In genomic region chr2:33323799-33324595, GRCm38 (mm10) we compare ENCODE assay signal across 12 mouse cellular contexts. TPM values are rescaled to one million over a fixed set of nuclear protein-coding genes. Genes with fewer than 3 reads are reported as not detected.
DNase-seq lines count a peak whose midpoint lies in the region; ATAC-seq lines count a peak whose summit lies in the region.
"Had no signal": no experiment of that assay in that cellular context is flagged by ENCODE, and none has a peak within 500 bp of the region (broad histone marks: within the 10 kb centered on the region; RNA-seq: fewer than 3 reads in every experiment).

No protein-coding gene starts in this region.

- no peaks in the 10 kb centered on the region for H3K9me3 ChIP-seq in megakaryocyte, embryonic 14.5 days
- H3K9me3 ChIP-seq: limb, embryonic 15.5 days had no signal

- H3K4me1 ChIP-seq in megakaryocyte, embryonic 14.5 days: peaks cover 26% of the 10 kb centered on the region

- H3K36me3 ChIP-seq in megakaryocyte, embryonic 14.5 days (replicated peaks; ENCODE audit: low read length): peaks cover 2% of the 10 kb centered on the region
- H3K36me3 ChIP-seq: limb, embryonic 15.5 days had no signal

- DNase-seq in kidney, adult 11 months: peak; percentile 36
- DNase-seq in kidney, adult 18-20 months: no peak
- DNase-seq in gastrocnemius, postnatal 36 days: peak; percentile 48 to 51
- DNase-seq in skeletal muscle tissue, adult 2 months (ENCODE audit: low read depth, low spot score): peak; percentile 79
- no peak for DNase-seq in urinary bladder, postnatal 10 days (ENCODE audit: low spot score)
- DNase-seq: adrenal gland, postnatal 14 days; cerebellum, adult 11 months; layer of hippocampus, postnatal 36 days; thymus, adult 18-20 months had no signal

- ATAC-seq in megakaryocyte, adult 5-6 weeks (ENCODE audit: poor library complexity, severe bottlenecking): no peak

- H3K4me3 ChIP-seq in megakaryocyte, embryonic 14.5 days (replicated peaks): peak overlapping the region; percentile 59
- H3K4me3 ChIP-seq: limb, embryonic 15.5 days had no signal

- peaks cover 22% of the 10 kb centered on the region for H3K27me3 ChIP-seq in megakaryocyte, embryonic 14.5 days (replicated peaks)
- H3K27me3 ChIP-seq: limb, embryonic 15.5 days had no signal

- intact Hi-C loops in gastrocnemius, postnatal 36 days (cut with DNase I): no loop called here

RNA-seq across cellular contexts. Expression of gene Ralgps1, which starts 47.3 kb away (rescaled TPM):
- 0.53 and 3.3 TPM in 2 replicates for polyA plus RNA-seq in megakaryocyte, embryonic 14.5 days (2012; ENCODE audit: insufficient read depth, low replicate concordance)
- 6.2 and 7.6 TPM in 2 replicates for total RNA-seq in megakaryocyte, adult 5-6 weeks (2015)
- total RNA-seq in megakaryocyte, adult 5-6 weeks (2017): 2.0 and 2.7 TPM in 2 replicates
- total RNA-seq in gastrocnemius, postnatal 36 days (2021): 1 to 10 TPM; 2.3 TPM

Comparison
In these comparisons a context has a peak if more than half of its experiments do, and no peak if none do; other contexts are left out.
1. DNase-seq: peak in kidney, adult 11 months (single experiment), gastrocnemius, postnatal 36 days (2 of 2) and skeletal muscle tissue, adult 2 months (single experiment); none in kidney, adult 18-20 months (single experiment) and urinary bladder, postnatal 10 days (single experiment).